Mouse (Mus musculus) ES-E14 (cell line): ENCODE measurements around the gene Mtmr4. TPM values are rescaled to one million over a fixed set of nuclear protein-coding genes. Genes with fewer than 3 reads are reported as not detected.

Experiments used
- DNase-seq: peaks from one replicate; pipeline ENCODE4 v3.0.0-alpha.2; 2013; ENCODE audit warnings: low read depth, low spot score
- H3K27ac ChIP-seq: 2 replicates; pipeline ENCODE4 v1.5.1; 2012; ENCODE audit warnings: low read depth, mild to moderate bottlenecking, low read length, moderate library complexity, mixed read lengths; ENCODE audit not compliant: poor library complexity, insufficient read depth, severe bottlenecking
- H3K36me3 ChIP-seq: 2 replicates; pipeline ENCODE4 v1.6.1; 2012; ENCODE audit warnings: mild to moderate bottlenecking, low read length, moderate library complexity, mixed read lengths; ENCODE audit not compliant: control insufficient read depth, poor library complexity, insufficient read depth, severe bottlenecking
- H3K4me1 ChIP-seq, 2 experiments: fragments of 150-350 bp in 1 of 2; sonication (generic) in 1 of 2; 2 replicates each; pipeline ENCODE4 v1.6.1; 2012; ENCODE audit warnings: low read length in 2 of 2, mild to moderate bottlenecking in 1 of 2, mixed read lengths in 1 of 2; ENCODE audit not compliant: control insufficient read depth in 2 of 2, insufficient read depth in 2 of 2, poor library complexity in 1 of 2
- H3K4me3 ChIP-seq, 2 experiments: fragments of 150-350 bp in 1 of 2; sonication (generic) in 1 of 2; 2 replicates each; pipeline ENCODE4 v1.5.1; 2012; ENCODE audit warnings: low read length in 2 of 2, low read depth in 1 of 2, mild to moderate bottlenecking in 1 of 2, mixed read lengths in 1 of 2; ENCODE audit not compliant: insufficient read depth in 1 of 2, poor library complexity in 1 of 2, severe bottlenecking in 1 of 2
- H3K9ac ChIP-seq: 2 replicates; pipeline ENCODE4 v1.6.1; 2012; ENCODE audit warnings: low read depth, mild to moderate bottlenecking, low read length, mixed read lengths; ENCODE audit not compliant: poor library complexity, insufficient read depth, severe bottlenecking
- H3K9me3 ChIP-seq: fragments of 150-350 bp; sonication (generic); 2 replicates; pipeline ENCODE4 v1.6.1; 2012; ENCODE audit warnings: low read depth, mild to moderate bottlenecking, low read length; ENCODE audit not compliant: control insufficient read depth, insufficient read depth
- CHD2 ChIP-seq: IDR thresholded peaks from 2 replicates; pipeline ENCODE4 v1.6.1; 2014; ENCODE audit warnings: mild to moderate bottlenecking, low read depth, low read length, inconsistent platforms
- HCFC1 ChIP-seq: IDR thresholded peaks from 2 replicates; pipeline ENCODE4 v1.6.1; 2012; ENCODE audit warnings: low read length, inconsistent platforms, borderline replicate concordance; ENCODE audit not compliant: insufficient read depth
- MAFK ChIP-seq: IDR thresholded peaks from 2 replicates; pipeline ENCODE4 v1.6.1; 2014; ENCODE audit warnings: mild to moderate bottlenecking, low read depth, low read length, inconsistent platforms; ENCODE audit not compliant: insufficient read depth
- ZC3H11A ChIP-seq: IDR thresholded peaks from 2 replicates; pipeline ENCODE4 v1.6.1; 2012; ENCODE audit warnings: low read depth, mild to moderate bottlenecking, inconsistent platforms, low read length, borderline replicate concordance
- ZNF384 ChIP-seq: IDR thresholded peaks from 2 replicates; pipeline ENCODE4 v1.6.1; 2012; ENCODE audit warnings: low read depth, low read length, inconsistent platforms
- in situ Hi-C, 2 experiments: fragments of 600-800 bp; cut with MboI; formaldehyde crosslinking; loops; one replicate each; pipeline ENCODE4 v1.15.1; 2025; ENCODE audit warnings: low sequenced_read_pairs in 2 of 2, inconsistent platforms in 1 of 2; ENCODE audit not compliant: unreplicated experiment in 2 of 2
- total RNA-seq: library from RNA; depleted of rRNA; stranded (reverse); fragments of 300-350 nt; gene quantifications from 2 replicates; pipeline ENCODE4 v1.2.3, GENCODE M21; 2012

Mtmr4 gene
- total RNA-seq, 1 experiment: 27.7 TPM

GRCm38 (mm10) chr11:87592354-87592695, 363 bp downstream of the Mtmr4 start:
- peaks cover 0 to 22% of the 10 kb centered on the region in 2 experiments for H3K4me1 ChIP-seq
- in situ Hi-C loops: no loop called here
- peaks cover under 1% of the 10 kb centered on the region; the same call in 1 of the 2 replicates for H3K36me3 ChIP-seq
- TF ChIP-seq MAFK (no peak), ZNF384 (no peak), HCFC1 (no peak), CHD2 (no peak), ZC3H11A (no peak)
- DNase-seq: no peak
- H3K9me3 ChIP-seq: no peaks in the 10 kb centered on the region
- H3K4me3 ChIP-seq: peak overlapping the region; percentile 73 to 100
- peak overlapping the region; percentile 61 for H3K27ac ChIP-seq
- peak overlapping the region; percentile 88 for H3K9ac ChIP-seq

GRCm38 (mm10) chr11:87592713-87593598, 994 bp downstream of the Mtmr4 start:
- H3K27ac ChIP-seq: peak overlapping the region; percentile 61
- DNase-seq: no peak
- no peaks in the 10 kb centered on the region for H3K9me3 ChIP-seq
- peak overlapping the region; percentile 88 for H3K9ac ChIP-seq
- in situ Hi-C loops: no loop called here
- H3K4me1 ChIP-seq: peaks cover 0 to 22% of the 10 kb centered on the region in 2 experiments
- peak overlapping the region; percentile 73 to 100 for H3K4me3 ChIP-seq
- peaks cover 5% of the 10 kb centered on the region; the same call in 1 of the 2 replicates for H3K36me3 ChIP-seq
- TF ChIP-seq MAFK (no peak), CHD2 (no peak)

GRCm38 (mm10) chr11:87595327-87595841, 3.4 kb downstream of the Mtmr4 start:
- peaks cover 25% of the 10 kb centered on the region for H3K36me3 ChIP-seq
- peak overlapping the region; percentile 80 for H3K9ac ChIP-seq
- H3K27ac ChIP-seq: no peak overlapping the region
- peaks cover 0 to 13% of the 10 kb centered on the region in 2 experiments for H3K4me1 ChIP-seq
- no peaks in the 10 kb centered on the region for H3K9me3 ChIP-seq
- in situ Hi-C loops: no loop called here
- TF ChIP-seq MAFK (no peak), HCFC1 (no peak; the same call in 1 of the 2 replicates), ZC3H11A (no peak), CHD2 (no peak), ZNF384 (no peak)
- peak; percentile 91 for DNase-seq
- peak overlapping the region; percentile 81 to 82 for H3K4me3 ChIP-seq

- Histone ChIP-seq H3K9me3 (no peaks in the 10 kb centered on the region), H3K27ac (no peak overlapping the region), H3K4me3 (peak overlapping the region; percentile 81 to 82), H3K9ac (peak overlapping the region; percentile 80), H3K36me3 (peaks cover 30% of the 10 kb centered on the region), H3K4me1 (peaks cover 0 to 13% of the 10 kb centered on the region in 2 experiments; a peak in 2 of 4 replicates)
- TF ChIP-seq MAFK (no peak), ZNF384 (no peak), HCFC1 (no peak), CHD2 (no peak), ZC3H11A (no peak)
- DNase-seq: no peak
- in situ Hi-C loops: no loop called here
These were observed 4.0 kb downstream of the Mtmr4 start for GRCm38 (mm10) chr11:87595976-87596375.
